Mouse (Mus musculus) heart, embryonic 13.5 days (tissue): ENCODE data around the gene Cdc42bpa. TPM values are rescaled to one million over a fixed set of nuclear protein-coding genes. Genes with fewer than 3 reads are reported as not detected.

Experiments used
- ATAC-seq: fragments of 200-750 bp; cut with Nextera tagmentation; 2 replicates; pipeline ENCODE4 v1.8.0; 2017; ENCODE audit warnings: moderate TSS enrichment; ENCODE audit not compliant: insufficient number of reproducible peaks, low FRiP score, low TSS enrichment; ENCODE audit errors: extremely low read depth
- H3K27ac ChIP-seq: fragments of 300-500 bp; sonication (generic); replicated peaks from 2 replicates; pipeline ENCODE4 v1.5.1; 2015; ENCODE audit warnings: moderate library complexity, mild to moderate bottlenecking, inconsistent platforms
- H3K27me3 ChIP-seq: fragments of 300-500 bp; sonication (generic); replicated peaks from 2 replicates; pipeline ENCODE4 v1.6.1; 2015; ENCODE audit warnings: mild to moderate bottlenecking, inconsistent platforms
- H3K36me3 ChIP-seq: fragments of 300-500 bp; sonication (generic); 2 replicates; pipeline ENCODE4 v1.6.1; 2015; ENCODE audit warnings: mild to moderate bottlenecking, inconsistent platforms
- H3K4me1 ChIP-seq: fragments of 300-500 bp; sonication (generic); 2 replicates; pipeline ENCODE4 v1.6.1; 2015; ENCODE audit warnings: inconsistent platforms
- H3K4me2 ChIP-seq: fragments of 300-500 bp; sonication (generic); 2 replicates; pipeline ENCODE4 v1.6.1; 2015; ENCODE audit warnings: inconsistent platforms, mild to moderate bottlenecking, moderate library complexity
- H3K4me3 ChIP-seq: fragments of 300-500 bp; sonication (generic); 2 replicates; pipeline ENCODE4 v1.5.1; 2015; ENCODE audit warnings: moderate library complexity, mild to moderate bottlenecking, inconsistent platforms
- H3K9ac ChIP-seq: fragments of 300-500 bp; sonication (generic); 2 replicates; pipeline ENCODE4 v1.6.1; 2015; ENCODE audit warnings: inconsistent platforms, mild to moderate bottlenecking, moderate library complexity
- H3K9me3 ChIP-seq: fragments of 300-500 bp; sonication (generic); 2 replicates; pipeline ENCODE4 v1.6.1; 2016; ENCODE audit warnings: inconsistent platforms
- WGBS: fragments of 180-500 bp; shearing (Covaris S2); methylation state at CpG from one replicate; pipeline ENCODE4 v1.1.7; 2015; ENCODE audit warnings: mixed read lengths; 5-methylcytosine and 5-hydroxymethylcytosine counted together
- polyA plus RNA-seq: library from polyadenylated mRNA; unstranded; fragments of >200 nt; fragmentation: Nextera tagmentation; extraction: Ambion mirVana; gene quantifications from 2 replicates; pipeline ENCODE4 v1.2.1, GENCODE M21; 2015

The Cdc42bpa gene
- polyA plus RNA-seq, 1 experiment from 2014 or later: 9.2 TPM

DNA sequence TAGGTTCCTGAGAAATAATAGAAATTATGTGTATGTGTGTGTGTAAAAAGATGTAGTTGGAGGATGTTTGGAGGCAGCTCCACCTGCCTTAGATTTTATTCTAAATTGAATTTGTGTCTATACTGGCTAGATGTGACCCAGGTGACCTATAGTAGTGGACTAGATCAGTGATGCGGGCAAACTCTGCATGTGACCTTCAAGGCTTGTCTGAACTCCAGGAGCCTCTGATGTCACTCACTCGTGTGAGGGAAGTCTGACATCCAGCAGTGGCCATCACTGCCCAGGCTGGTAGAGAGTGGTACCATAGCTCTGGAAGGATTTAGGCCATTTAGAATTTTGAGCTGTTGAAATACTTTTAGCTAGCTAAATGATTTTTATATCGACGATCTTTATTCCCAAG is 1.5 kb downstream of the Cdc42bpa start:
- no peak for ATAC-seq
- H3K9ac ChIP-seq: peak overlapping the region; percentile 74
- H3K36me3 ChIP-seq: no peaks in the 10 kb centered on the region
- H3K9me3 ChIP-seq: no peaks in the 10 kb centered on the region
- H3K27me3 ChIP-seq: no peaks in the 10 kb centered on the region
- peaks cover 34% of the 10 kb centered on the region for H3K4me1 ChIP-seq
- WGBS: 38% methylated on average over 4 of the region's 4 CpGs
- H3K27ac ChIP-seq: no peak overlapping the region
- peak overlapping the region; percentile 86 for H3K4me3 ChIP-seq
- peak overlapping the region; percentile 80 for H3K4me2 ChIP-seq

DNA sequence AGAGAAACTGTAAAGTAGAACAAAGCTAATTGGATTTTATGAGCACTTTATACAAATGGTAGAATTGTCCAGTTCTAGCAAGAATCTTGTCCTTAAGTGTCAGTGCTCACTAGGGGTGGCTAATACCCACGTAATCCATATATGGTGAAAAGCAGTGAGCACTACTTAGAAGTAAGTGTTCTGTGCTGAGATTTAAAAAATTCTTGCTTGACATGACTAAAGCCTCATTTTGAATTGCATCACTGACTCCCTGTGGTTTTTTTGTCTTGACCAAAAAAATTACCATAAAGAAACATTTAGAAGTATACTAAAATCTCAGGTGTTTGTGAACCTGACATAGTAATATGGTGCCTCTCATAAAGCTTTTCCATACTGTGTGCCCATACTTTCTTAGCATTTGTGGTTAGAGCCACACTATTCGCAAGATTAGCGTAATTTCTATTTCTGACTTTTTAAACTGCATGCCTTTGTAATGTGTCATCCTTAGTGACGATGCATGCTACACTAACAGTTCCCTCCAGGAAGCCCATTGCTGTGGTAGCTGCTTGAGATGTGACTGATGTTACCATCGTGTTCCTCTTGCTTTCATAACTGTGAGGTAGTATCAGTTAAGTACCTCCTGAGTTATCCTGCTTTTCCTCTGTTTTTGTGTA is 9.6 kb downstream of the Cdc42bpa start:
- Histone ChIP-seq H3K4me3 (no peak overlapping the region), H3K4me1 (peaks cover 16% of the 10 kb centered on the region), H3K9me3 (no peaks in the 10 kb centered on the region), H3K9ac (no peak overlapping the region), H3K27ac (no peak overlapping the region), H3K27me3 (no peaks in the 10 kb centered on the region), H3K4me2 (no peak overlapping the region), H3K36me3 (no peaks in the 10 kb centered on the region)
- no peak for ATAC-seq
- WGBS: 36% methylated on average over 5 of the region's 5 CpGs

DNA sequence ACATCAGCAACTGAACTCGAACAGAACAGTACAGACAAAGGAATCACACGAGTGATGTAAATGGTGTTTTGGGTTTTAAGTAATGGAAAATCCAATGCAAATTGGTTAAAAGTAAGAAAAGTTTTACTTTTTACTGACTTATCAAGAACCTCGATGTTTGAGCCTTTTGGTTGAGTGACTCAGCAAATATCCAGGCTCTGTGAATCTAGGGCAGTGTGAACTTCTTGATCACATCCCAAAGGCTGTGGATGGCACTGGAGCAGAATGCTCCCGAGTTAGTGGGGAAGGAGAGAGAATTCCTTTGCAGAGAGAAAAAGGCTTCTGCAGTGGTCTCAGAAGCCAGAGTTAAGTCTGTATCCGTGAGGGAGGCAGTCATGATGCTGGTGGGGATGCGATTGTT is 14.7 kb downstream of the Cdc42bpa start:
- WGBS: 77% methylated on average over 6 of the region's 6 CpGs
- no peak for ATAC-seq
- H3K36me3 ChIP-seq: no peaks in the 10 kb centered on the region
- H3K9ac ChIP-seq: no peak overlapping the region
- no peak overlapping the region for H3K4me2 ChIP-seq
- peaks cover 19% of the 10 kb centered on the region for H3K4me1 ChIP-seq
- H3K27ac ChIP-seq: no peak overlapping the region
- no peaks in the 10 kb centered on the region for H3K27me3 ChIP-seq
- no peak overlapping the region for H3K4me3 ChIP-seq
- H3K9me3 ChIP-seq: no peaks in the 10 kb centered on the region

DNA sequence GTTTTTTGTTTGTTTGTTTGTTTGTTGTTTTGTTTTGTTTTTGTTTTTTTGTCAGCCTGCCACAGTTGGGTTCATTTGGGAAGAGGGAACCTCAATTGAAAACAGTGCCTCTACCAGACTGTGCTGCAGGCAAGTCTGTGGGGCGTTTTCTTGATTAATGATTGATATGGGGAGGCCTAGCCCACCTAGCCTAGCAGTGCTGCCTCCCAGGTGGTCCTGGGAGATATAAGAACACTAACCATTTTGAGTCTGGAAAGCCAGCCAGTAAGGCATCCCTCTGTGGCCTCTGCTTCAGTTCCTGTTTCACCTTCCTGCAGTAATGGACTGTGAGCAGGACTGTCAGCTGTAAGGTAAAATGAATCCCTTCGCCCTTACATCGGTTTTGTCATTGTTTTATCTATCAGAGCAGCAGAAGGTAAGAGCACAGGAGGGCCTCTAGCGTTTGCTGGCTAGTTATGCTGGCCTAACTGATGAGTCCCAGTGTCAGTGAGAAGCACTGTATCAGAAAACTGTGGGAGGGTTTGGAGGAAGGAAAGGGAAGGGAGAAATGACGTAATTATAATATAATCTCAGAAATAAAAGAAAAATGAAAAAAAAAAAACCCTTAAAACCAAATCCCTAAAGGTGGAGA is 15.5 kb downstream of the Cdc42bpa start:
- H3K27me3 ChIP-seq: no peaks in the 10 kb centered on the region
- H3K9ac ChIP-seq: no peak overlapping the region
- 52% methylated on average over 5 of the region's 5 CpGs for WGBS
- peaks cover 15% of the 10 kb centered on the region for H3K4me1 ChIP-seq
- H3K4me2 ChIP-seq: no peak overlapping the region
- no peaks in the 10 kb centered on the region for H3K36me3 ChIP-seq
- no peak overlapping the region for H3K27ac ChIP-seq
- H3K4me3 ChIP-seq: no peak overlapping the region
- H3K9me3 ChIP-seq: no peaks in the 10 kb centered on the region
- no peak for ATAC-seq

DNA sequence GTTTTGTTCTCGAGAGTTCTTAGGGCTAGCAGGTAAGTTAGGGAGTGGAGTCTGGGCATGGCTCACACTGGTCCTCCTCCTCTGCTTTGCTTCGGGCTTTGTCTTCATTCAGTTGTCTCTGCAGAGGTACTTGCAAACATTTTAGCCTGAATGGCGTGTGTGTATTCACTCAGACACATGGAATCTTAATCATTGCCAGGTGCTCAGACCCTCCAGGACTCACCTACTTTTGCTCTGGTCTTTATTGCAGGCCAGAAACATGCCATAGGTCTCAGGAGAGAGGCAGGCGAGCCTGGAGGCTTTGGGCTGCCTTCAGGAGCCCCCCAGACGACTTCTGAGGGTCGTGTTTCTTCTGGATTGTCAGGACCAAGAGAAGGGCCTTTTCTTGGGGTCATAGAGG is 17.2 kb downstream of the Cdc42bpa start:
- no peak overlapping the region for H3K4me2 ChIP-seq
- H3K9ac ChIP-seq: no peak overlapping the region
- peaks cover 8% of the 10 kb centered on the region; the same call in 1 of the 2 replicates for H3K9me3 ChIP-seq
- peaks cover 15% of the 10 kb centered on the region for H3K4me1 ChIP-seq
- H3K27me3 ChIP-seq: no peaks in the 10 kb centered on the region
- H3K4me3 ChIP-seq: no peak overlapping the region
- ATAC-seq: no peak
- WGBS: 69% methylated on average over 6 of the region's 6 CpGs
- no peak overlapping the region for H3K27ac ChIP-seq
- no peaks in the 10 kb centered on the region; the same call in 1 of the 2 replicates for H3K36me3 ChIP-seq

DNA sequence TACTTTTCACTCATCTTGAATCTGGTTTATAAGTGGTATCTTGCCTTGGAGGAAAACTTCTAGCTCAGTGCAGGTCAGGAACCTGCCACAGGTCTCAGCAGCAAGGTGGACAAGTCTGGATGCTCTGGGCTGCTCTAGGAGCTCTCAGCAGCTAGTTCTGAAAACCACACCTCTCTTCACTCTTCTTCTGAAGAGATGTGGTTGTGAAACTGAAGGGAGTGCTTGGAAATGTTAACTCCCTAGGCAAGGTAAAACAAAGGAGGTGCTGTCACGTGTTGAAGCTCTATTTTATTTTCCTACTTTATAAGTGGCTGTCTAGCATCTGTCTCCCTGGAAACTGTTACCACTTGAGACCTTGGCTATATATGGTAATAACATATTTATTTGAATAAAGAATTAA is 18.5 kb downstream of the Cdc42bpa start:
- Histone ChIP-seq H3K4me2 (no peak overlapping the region), H3K9ac (no peak overlapping the region), H3K27ac (no peak overlapping the region), H3K4me3 (no peak overlapping the region), H3K27me3 (no peaks in the 10 kb centered on the region), H3K9me3 (peaks cover 8% of the 10 kb centered on the region; the same call in 1 of the 2 replicates), H3K4me1 (peaks cover 15% of the 10 kb centered on the region), H3K36me3 (no peaks in the 10 kb centered on the region; the same call in 1 of the 2 replicates)
- WGBS: 49% methylated on average over 1 of the region's 1 CpGs
- ATAC-seq: no peak

DNA sequence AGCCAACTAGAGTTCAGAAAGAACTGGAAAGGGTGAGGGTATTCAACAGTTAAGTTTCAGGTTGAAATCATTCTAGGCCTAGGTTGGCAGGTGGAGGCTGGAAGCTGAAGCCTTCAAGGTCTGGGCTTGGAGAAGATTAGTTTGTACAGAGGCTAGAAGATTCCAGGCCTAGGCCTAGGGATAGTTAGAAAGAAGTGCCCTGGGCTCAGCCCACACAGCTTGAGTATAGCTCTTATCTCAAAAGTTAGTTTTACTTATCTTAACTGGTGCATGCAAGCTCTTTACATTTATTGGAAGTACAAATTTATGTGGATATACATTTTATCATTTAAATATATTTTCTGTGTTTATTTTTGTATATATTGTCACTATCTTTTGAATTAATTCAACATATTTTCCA is 21.4 kb downstream of the Cdc42bpa start:
- Histone ChIP-seq H3K27ac (no peak overlapping the region), H3K36me3 (no peaks in the 10 kb centered on the region; the same call in 1 of the 2 replicates), H3K4me1 (0 out of 2 replicates have a peak, but pooled peaks cover 2% of the 10 kb centered on the region), H3K27me3 (no peaks in the 10 kb centered on the region), H3K4me3 (no peak overlapping the region), H3K9ac (no peak overlapping the region), H3K9me3 (peaks cover 8% of the 10 kb centered on the region; the same call in 1 of the 2 replicates), H3K4me2 (no peak overlapping the region)
- no peak for ATAC-seq

DNA sequence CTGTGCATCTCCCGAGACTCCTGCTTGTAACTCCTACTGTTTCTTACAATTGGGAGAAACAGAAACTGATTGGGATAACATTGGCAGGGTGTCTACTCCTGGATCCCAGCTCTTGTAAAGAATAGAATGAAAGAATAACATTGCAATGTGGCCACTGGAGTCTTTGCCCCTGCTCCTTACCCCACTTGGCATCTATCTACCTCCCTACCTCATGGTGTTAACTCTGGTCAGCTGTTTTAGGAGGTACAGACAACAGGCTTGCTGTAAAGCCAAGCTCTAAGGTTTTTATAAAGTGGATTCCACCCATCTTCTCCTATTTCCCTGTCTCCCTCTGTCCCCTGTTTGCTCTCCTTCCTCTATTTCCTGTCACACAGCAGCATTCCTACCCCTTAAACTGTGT is 21.9 kb downstream of the Cdc42bpa start:
- Histone ChIP-seq H3K4me2 (no peak overlapping the region), H3K27ac (no peak overlapping the region), H3K4me3 (no peak overlapping the region), H3K9ac (no peak overlapping the region), H3K9me3 (peaks cover 8% of the 10 kb centered on the region; the same call in 1 of the 2 replicates), H3K4me1 (no peaks in the 10 kb centered on the region), H3K27me3 (no peaks in the 10 kb centered on the region), H3K36me3 (no peaks in the 10 kb centered on the region; the same call in 1 of the 2 replicates)
- WGBS: 77% methylated on average over 1 of the region's 1 CpGs
- ATAC-seq: no peak

DNA sequence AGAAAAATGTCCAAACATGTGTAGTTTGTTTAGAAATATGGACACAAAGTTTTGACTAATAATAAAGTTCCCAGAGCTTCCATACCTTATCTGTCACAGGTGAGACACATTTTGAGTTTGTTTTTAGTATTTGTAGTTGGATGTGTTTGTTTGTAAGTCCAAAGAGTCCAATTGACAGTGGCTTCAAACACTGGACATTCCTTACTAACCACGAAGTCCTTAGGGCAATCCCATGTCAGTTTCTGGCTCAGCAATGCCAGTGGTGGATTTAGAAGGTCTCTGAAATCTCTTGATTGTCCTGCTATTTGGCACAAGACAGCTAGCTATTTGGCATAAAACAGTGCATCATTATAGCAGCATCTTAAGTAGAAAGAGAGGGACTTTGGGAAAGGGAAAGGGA is 22.7 kb downstream of the Cdc42bpa start:
- H3K4me3 ChIP-seq: no peak overlapping the region
- no peaks in the 10 kb centered on the region for H3K4me1 ChIP-seq
- no peak for ATAC-seq
- H3K27ac ChIP-seq: no peak overlapping the region
- H3K9ac ChIP-seq: no peak overlapping the region
- H3K4me2 ChIP-seq: no peak overlapping the region
- no peaks in the 10 kb centered on the region; the same call in 1 of the 2 replicates for H3K36me3 ChIP-seq
- H3K9me3 ChIP-seq: peaks cover 8% of the 10 kb centered on the region; the same call in 1 of the 2 replicates
- 67% methylated on average over 1 of the region's 1 CpGs for WGBS
- no peaks in the 10 kb centered on the region for H3K27me3 ChIP-seq

DNA sequence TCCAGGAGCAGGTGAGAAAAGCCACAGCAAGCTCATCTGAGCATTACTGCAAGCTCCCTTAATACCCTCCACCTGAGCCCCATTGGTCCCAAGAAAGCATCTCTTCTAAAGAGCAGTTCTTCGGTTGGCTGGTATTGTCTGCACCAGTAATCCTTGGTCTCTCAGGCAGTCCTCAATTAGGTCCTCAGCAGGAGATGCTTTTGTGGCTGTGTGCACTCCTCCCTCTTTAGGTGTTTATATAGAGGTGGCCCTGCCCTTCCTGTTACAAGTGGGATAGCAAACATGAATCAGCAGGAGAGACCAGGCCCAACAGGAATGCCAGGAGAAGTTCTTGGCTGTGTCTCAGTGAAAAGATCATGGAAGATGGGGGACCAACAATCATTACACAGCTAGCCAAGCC is 23.9 kb downstream of the Cdc42bpa start:
- no peak overlapping the region for H3K4me2 ChIP-seq
- peaks cover 8% of the 10 kb centered on the region; the same call in 1 of the 2 replicates for H3K9me3 ChIP-seq
- H3K4me3 ChIP-seq: no peak overlapping the region
- ATAC-seq: no peak
- no peak overlapping the region for H3K9ac ChIP-seq
- H3K27me3 ChIP-seq: no peaks in the 10 kb centered on the region
- 78% methylated on average over 1 of the region's 1 CpGs for WGBS
- no peak overlapping the region for H3K27ac ChIP-seq
- H3K36me3 ChIP-seq: no peaks in the 10 kb centered on the region; the same call in 1 of the 2 replicates
- no peaks in the 10 kb centered on the region for H3K4me1 ChIP-seq

DNA sequence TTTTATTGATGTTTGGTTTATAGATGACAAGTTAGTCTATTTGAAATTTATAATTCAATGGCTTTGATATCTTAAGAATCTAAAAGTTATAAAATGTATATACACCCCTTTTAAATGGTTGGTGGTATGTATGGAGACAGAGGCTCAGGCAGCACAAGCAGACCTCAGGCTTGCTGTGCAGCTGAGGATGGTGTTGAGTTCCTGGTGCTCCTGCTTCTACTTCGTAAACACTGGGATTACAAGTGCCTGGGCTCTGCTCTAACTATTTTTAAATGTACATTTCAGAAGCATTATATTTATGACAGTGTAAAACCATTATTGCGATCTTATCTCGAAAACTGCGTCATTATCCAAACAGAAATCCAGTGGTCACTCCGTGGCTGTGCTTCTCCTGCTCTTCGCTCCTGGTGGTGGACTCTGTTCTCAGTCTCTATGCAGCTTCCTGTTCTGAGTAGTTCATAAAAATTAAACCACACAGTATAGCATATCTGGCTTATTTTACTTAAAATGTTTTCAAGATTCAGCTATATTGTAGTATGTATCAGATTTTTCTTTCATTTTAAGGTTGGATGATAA is 31.5 kb downstream of the Cdc42bpa start:
- no peak for ATAC-seq
- Histone ChIP-seq H3K4me3 (no peak overlapping the region), H3K27ac (no peak overlapping the region), H3K27me3 (no peaks in the 10 kb centered on the region), H3K4me2 (no peak overlapping the region), H3K9ac (no peak overlapping the region), H3K9me3 (no peaks in the 10 kb centered on the region), H3K4me1 (peaks cover 13% of the 10 kb centered on the region), H3K36me3 (no peaks in the 10 kb centered on the region)
- WGBS: 69% methylated on average over 6 of the region's 6 CpGs
